Mouse (Mus musculus): ENCODE results near the gene Zfp709. TPM values are rescaled to one million over a fixed set of nuclear protein-coding genes. Genes with fewer than 3 reads are reported as not detected.
A peak's percentile ranks its signal among the peaks of the same experiment; 100 is the strongest.
"Not testable (repeated sequence)": the region's sequence is repeated elsewhere in the genome, so short reads cannot be mapped to it uniquely, and the experiment has no call there.

The Zfp709 gene
- 8.1 and 8.9 TPM in 2 replicates for polyA plus RNA-seq (2014; fragmentation: Nextera tagmentation; extraction: Ambion mirVana)

DNA sequence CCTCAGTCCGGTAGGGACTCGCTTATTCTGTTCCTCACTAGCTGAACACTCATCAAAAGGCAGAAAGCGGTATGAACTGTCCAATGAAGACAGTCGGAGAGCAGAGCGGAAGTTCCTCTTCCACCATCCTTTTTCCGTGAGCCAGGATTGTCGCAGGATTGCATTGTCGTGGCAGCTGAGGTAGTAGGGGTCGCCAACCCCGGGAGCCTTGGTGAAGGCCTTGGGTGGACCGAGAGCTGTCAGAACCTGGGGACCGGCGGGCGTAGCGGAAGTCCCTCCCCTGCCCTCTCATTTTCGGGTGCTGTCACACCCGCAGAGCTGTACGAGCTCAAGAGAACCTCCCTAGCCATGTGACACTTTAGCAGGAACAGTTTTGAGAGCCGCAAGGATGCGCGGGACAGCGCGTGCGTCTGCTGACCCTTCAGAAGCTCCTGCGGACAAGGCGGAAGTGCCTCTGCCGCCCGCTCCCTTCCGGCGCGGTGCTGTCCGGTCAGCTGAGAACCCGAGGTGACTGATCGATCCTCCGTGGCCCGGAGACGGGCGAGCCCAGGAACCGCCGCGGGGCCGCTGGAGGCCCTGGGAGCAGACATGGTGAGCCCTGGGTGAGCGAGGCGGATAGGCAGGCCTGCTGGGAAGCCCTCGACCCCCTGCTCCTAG lies at the start of gene Zfp709:
TSS of gene Zfp709 (plus strand) at position 402 of the 657 bp plus-strand sequence.
- Histone ChIP-seq H3K4me1 (ENCODE audit: control insufficient read depth, insufficient read depth, low read length) (no peaks in the 10 kb centered on the region), H3K27ac (replicated peaks; ENCODE audit: low read depth, low read length) (0 out of 2 replicates have a peak within 1 kb of the TSS, but pooled peaks have one; percentile 41), H3K4me2 (ENCODE audit: low read depth, low read length) (peak within 1 kb of the TSS; percentile 91), H3K9ac (replicated peaks; ENCODE audit: low read length) (peak within 1 kb of the TSS; percentile 91), H3K36me3 (replicated peaks; ENCODE audit: control insufficient read depth, insufficient read depth, low read depth, low read length) (0 out of 2 replicates have a peak, but pooled peaks cover 2% of the 10 kb centered on the region), H3K27me3 (ENCODE audit: control insufficient read depth, insufficient read depth, low read length) (no peaks in the 10 kb centered on the region), H3K4me3 (ENCODE audit: low read depth, low read length) (peak within 1 kb of the TSS; percentile 63), H3K9me3 (replicated peaks; ENCODE audit: control insufficient read depth, low read length) (0 out of 2 replicates have a peak, but pooled peaks cover 3% of the 10 kb centered on the region)
- ATAC-seq (replicated peaks; ENCODE audit: insufficient number of reproducible peaks, low FRiP score, low TSS enrichment, low read depth) (peak; percentile 87), DNase-seq (ENCODE audit: low spot score) (peak; percentile 62)
- 4% methylated on average over 45 of the region's 45 CpGs for WGBS

DNA sequence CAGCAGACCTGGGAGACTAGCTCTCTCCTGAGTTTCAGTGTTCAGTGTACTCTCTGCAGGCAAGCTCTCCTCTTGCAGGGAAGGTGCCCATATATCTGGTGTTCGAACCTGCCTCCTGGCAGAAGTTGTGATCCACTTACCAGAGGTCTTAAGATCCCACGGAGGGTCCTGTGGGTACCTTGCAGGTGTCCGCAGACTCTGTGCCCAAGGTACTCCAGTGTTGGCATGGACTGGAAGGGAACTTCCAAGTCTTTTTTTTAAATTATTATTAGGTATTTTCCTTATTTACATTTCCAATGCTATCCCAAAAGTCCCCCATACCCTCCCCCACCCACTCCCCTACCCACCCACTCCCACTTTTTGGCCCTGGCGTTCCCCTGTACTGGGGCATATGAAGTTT lies 43.6 kb upstream of the Zfp709 start:
- WGBS, result 86% methylated on average over 4 of the region's 4 CpGs
- H3K4me2 ChIP-seq (ENCODE audit: low read depth, low read length); H3K27ac ChIP-seq (replicated peaks; ENCODE audit: low read depth, low read length): not testable (repeated sequence)

DNA sequence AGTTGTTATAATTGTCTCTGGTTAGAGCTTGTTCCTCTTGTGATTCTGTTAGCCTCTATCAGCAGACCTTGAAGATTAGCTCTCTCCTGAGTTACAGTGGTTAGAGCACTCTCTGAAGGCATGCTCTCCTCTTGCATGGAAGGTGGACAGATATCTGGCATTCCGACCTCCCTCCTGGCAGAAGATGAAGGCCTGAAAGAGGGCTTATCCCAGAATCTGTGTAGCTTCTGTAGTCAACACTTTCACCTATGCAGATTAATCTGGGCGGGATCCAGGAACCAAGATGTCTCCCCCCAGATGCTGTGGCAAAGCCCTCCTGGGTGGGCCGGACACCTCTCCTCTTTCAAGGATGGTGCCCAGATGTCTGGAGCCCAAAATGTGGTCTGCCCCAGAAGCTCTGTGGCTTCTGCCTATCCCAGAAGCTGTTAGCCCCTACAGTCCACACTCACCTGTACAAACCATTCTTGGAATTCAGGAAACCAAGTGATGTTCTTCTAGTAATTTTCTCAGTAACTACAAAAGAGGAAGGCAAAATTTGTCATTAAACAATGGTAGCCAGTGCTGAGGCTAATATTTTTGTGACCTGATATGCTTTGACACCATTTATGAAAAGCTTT lies 40.5 kb upstream of the Zfp709 start:
- not testable (repeated sequence) for H3K36me3 ChIP-seq (replicated peaks; ENCODE audit: control insufficient read depth, insufficient read depth, low read depth, low read length); H3K4me3 ChIP-seq (ENCODE audit: low read depth, low read length); H3K4me1 ChIP-seq (ENCODE audit: control insufficient read depth, insufficient read depth, low read length); H3K9ac ChIP-seq (replicated peaks; ENCODE audit: low read length); ATAC-seq (replicated peaks; ENCODE audit: insufficient number of reproducible peaks, low FRiP score, low TSS enrichment, low read depth); H3K27me3 ChIP-seq (ENCODE audit: control insufficient read depth, insufficient read depth, low read length); H3K4me2 ChIP-seq (ENCODE audit: low read depth, low read length); H3K9me3 ChIP-seq (replicated peaks; ENCODE audit: control insufficient read depth, low read length); H3K27ac ChIP-seq (replicated peaks; ENCODE audit: low read depth, low read length); DNase-seq (ENCODE audit: low spot score)
- WGBS, result 87% methylated on average over 3 of the region's 3 CpGs

More for the DNA sequence above, 43.6 kb upstream of the Zfp709 start:
- not testable (repeated sequence) for ATAC-seq (replicated peaks; ENCODE audit: insufficient number of reproducible peaks, low FRiP score, low TSS enrichment, low read depth); H3K36me3 ChIP-seq (replicated peaks; ENCODE audit: control insufficient read depth, insufficient read depth, low read depth, low read length); H3K9me3 ChIP-seq (replicated peaks; ENCODE audit: control insufficient read depth, low read length); H3K27me3 ChIP-seq (ENCODE audit: control insufficient read depth, insufficient read depth, low read length); H3K4me3 ChIP-seq (ENCODE audit: low read depth, low read length); H3K9ac ChIP-seq (replicated peaks; ENCODE audit: low read length); DNase-seq (ENCODE audit: low spot score); H3K4me1 ChIP-seq (ENCODE audit: control insufficient read depth, insufficient read depth, low read length)

DNA sequence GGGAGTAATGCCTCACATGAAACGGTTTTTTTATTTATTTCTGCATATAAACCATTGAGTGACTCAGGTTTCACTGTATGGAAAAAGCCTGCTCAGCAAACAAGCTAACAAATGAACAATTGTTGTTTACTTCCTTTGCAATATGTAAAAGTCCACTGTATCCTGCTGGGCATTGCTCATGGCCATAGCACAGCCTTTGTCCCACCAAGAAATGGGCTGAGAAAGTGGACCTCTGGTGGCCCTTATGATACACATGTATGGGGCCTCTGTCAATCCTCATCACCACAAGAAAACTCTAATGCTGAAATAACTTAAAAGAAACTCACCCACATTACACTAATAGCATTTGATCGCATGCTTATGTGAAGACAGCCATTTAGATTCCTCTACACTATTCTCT lies 39.3 kb upstream of the Zfp709 start:
- H3K9ac ChIP-seq (replicated peaks; ENCODE audit: low read length); H3K27ac ChIP-seq (replicated peaks; ENCODE audit: low read depth, low read length); H3K4me1 ChIP-seq (ENCODE audit: control insufficient read depth, insufficient read depth, low read length); ATAC-seq (replicated peaks; ENCODE audit: insufficient number of reproducible peaks, low FRiP score, low TSS enrichment, low read depth); H3K4me2 ChIP-seq (ENCODE audit: low read depth, low read length); DNase-seq (ENCODE audit: low spot score); H3K27me3 ChIP-seq (ENCODE audit: control insufficient read depth, insufficient read depth, low read length); H3K36me3 ChIP-seq (replicated peaks; ENCODE audit: control insufficient read depth, insufficient read depth, low read depth, low read length); H3K9me3 ChIP-seq (replicated peaks; ENCODE audit: control insufficient read depth, low read length); H3K4me3 ChIP-seq (ENCODE audit: low read depth, low read length): not testable (repeated sequence)
- WGBS, result 75% methylated on average over 2 of the region's 2 CpGs

DNA sequence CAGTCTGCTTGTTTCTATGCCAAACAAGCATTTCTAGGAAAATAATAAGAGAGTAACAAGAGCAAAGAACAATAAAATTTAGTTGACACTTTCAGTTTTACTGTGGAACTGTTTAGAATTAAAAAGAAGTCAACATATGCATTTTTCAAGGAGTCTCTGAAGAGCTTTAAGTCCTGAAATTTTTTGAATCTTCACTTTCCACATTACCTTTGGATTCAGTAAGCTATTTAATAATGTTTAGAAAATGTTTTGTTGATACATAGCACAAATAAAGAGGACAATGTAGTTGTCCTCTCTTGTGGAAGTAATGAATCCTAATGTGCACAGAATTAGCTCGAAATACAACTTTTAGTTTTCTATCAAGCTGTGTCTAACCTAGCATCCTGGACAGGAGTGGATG lies 37.4 kb upstream of the Zfp709 start:
- not testable (repeated sequence) for H3K4me1 ChIP-seq (ENCODE audit: control insufficient read depth, insufficient read depth, low read length); H3K27ac ChIP-seq (replicated peaks; ENCODE audit: low read depth, low read length); DNase-seq (ENCODE audit: low spot score); H3K27me3 ChIP-seq (ENCODE audit: control insufficient read depth, insufficient read depth, low read length); H3K36me3 ChIP-seq (replicated peaks; ENCODE audit: control insufficient read depth, insufficient read depth, low read depth, low read length); ATAC-seq (replicated peaks; ENCODE audit: insufficient number of reproducible peaks, low FRiP score, low TSS enrichment, low read depth); H3K4me3 ChIP-seq (ENCODE audit: low read depth, low read length); H3K4me2 ChIP-seq (ENCODE audit: low read depth, low read length); H3K9me3 ChIP-seq (replicated peaks; ENCODE audit: control insufficient read depth, low read length); H3K9ac ChIP-seq (replicated peaks; ENCODE audit: low read length)
- 79% methylated on average over 1 of the region's 1 CpGs for WGBS

DNA sequence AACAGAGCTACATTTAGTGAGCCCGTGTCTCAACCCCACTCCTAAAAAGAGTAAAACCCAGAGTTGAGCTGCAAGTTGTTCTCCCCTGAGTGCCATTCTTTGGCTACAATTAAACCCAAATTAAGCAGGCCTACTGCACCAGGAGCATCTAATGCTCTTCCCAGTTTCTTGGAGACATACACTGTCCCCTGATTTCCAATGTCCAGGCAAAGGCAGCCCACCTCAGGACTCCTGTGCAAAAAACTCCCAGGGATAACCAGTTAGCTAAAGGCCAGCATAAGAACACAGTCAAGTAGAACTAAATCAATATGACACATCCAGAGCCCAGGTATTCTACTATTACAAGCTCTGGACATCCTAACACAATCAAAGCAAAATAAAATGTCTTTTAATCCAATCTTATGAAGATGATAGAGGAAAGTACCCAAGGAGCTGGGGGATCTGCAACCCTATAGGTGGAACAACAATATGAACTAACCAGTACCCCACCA lies 35.8 kb upstream of the Zfp709 start:
- not testable (repeated sequence) for DNase-seq (ENCODE audit: low spot score); H3K9me3 ChIP-seq (replicated peaks; ENCODE audit: control insufficient read depth, low read length); ATAC-seq (replicated peaks; ENCODE audit: insufficient number of reproducible peaks, low FRiP score, low TSS enrichment, low read depth); H3K27ac ChIP-seq (replicated peaks; ENCODE audit: low read depth, low read length); H3K36me3 ChIP-seq (replicated peaks; ENCODE audit: control insufficient read depth, insufficient read depth, low read depth, low read length); H3K9ac ChIP-seq (replicated peaks; ENCODE audit: low read length); H3K4me1 ChIP-seq (ENCODE audit: control insufficient read depth, insufficient read depth, low read length); H3K4me3 ChIP-seq (ENCODE audit: low read depth, low read length); H3K4me2 ChIP-seq (ENCODE audit: low read depth, low read length); H3K27me3 ChIP-seq (ENCODE audit: control insufficient read depth, insufficient read depth, low read length)
- 83% methylated on average over 1 of the region's 1 CpGs for WGBS

DNA sequence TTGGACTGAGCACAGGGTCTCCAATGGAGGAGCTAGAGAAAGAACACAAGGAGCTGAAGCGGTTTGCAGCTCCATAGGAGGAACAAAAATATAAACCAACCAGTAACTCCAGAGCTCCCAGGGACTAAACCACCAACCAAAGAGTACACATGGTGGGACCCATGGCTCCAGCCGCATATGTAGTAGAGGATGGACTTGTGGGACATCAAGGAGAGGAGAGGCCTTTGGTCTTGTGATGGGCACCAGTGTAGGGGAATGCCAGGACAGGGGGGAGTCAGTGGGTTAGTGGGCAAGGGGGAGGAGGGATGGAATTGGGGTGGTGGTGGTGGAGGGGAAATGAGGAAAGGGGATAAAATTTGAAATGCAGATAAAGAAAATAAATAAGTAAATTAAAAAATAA lies 35.1 kb upstream of the Zfp709 start:
- H3K36me3 ChIP-seq (replicated peaks; ENCODE audit: control insufficient read depth, insufficient read depth, low read depth, low read length); H3K27ac ChIP-seq (replicated peaks; ENCODE audit: low read depth, low read length); H3K9ac ChIP-seq (replicated peaks; ENCODE audit: low read length); H3K9me3 ChIP-seq (replicated peaks; ENCODE audit: control insufficient read depth, low read length); H3K4me2 ChIP-seq (ENCODE audit: low read depth, low read length); H3K4me1 ChIP-seq (ENCODE audit: control insufficient read depth, insufficient read depth, low read length); H3K27me3 ChIP-seq (ENCODE audit: control insufficient read depth, insufficient read depth, low read length); H3K4me3 ChIP-seq (ENCODE audit: low read depth, low read length); DNase-seq (ENCODE audit: low spot score): not testable (repeated sequence)
- WGBS, result 81% methylated on average over 2 of the region's 2 CpGs
- peak; percentile 79 for ATAC-seq (replicated peaks; ENCODE audit: insufficient number of reproducible peaks, low FRiP score, low TSS enrichment, low read depth)

DNA sequence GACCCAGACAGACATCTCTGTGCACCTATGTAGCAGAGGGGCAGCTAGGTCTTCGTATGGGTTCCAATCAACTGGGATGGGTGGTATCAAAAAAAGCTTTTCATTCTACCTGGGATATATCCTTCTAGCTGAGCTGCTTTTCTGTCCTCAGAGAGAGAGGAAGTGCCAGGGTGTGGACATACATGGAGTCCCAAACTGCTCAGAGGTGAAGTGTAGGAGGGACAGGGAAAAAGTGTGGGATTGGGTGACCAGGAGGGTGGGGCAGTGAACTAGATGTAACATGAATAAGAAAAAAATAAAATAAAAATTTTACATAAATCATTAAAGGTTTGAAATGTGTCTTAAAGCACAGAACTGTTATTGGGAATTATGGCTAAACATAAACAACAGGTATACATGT lies 30.8 kb upstream of the Zfp709 start:
- H3K36me3 ChIP-seq (replicated peaks; ENCODE audit: control insufficient read depth, insufficient read depth, low read depth, low read length); H3K9ac ChIP-seq (replicated peaks; ENCODE audit: low read length); H3K9me3 ChIP-seq (replicated peaks; ENCODE audit: control insufficient read depth, low read length); DNase-seq (ENCODE audit: low spot score); H3K27ac ChIP-seq (replicated peaks; ENCODE audit: low read depth, low read length); H3K4me2 ChIP-seq (ENCODE audit: low read depth, low read length); H3K4me1 ChIP-seq (ENCODE audit: control insufficient read depth, insufficient read depth, low read length); H3K4me3 ChIP-seq (ENCODE audit: low read depth, low read length); ATAC-seq (replicated peaks; ENCODE audit: insufficient number of reproducible peaks, low FRiP score, low TSS enrichment, low read depth); H3K27me3 ChIP-seq (ENCODE audit: control insufficient read depth, insufficient read depth, low read length): not testable (repeated sequence)
- 65% methylated on average over 1 of the region's 1 CpGs for WGBS

Data from embryonic facial prominence, embryonic 11.5 days (tissue).